Mouse (Mus musculus) MEL (cell line): ENCODE data around the gene Znhit1.

Experiments
- CTCF ChIP-seq, 3 experiments: IDR thresholded peaks in 2 of 3; conservative IDR thresholded peaks in 1 of 3; 2 replicates each; pipeline ENCODE4 v1.5.1; 2011 to 2012; ENCODE audit warnings: low read length in 3 of 3, low read depth in 2 of 3, mild to moderate bottlenecking in 2 of 3, improper control_type of control experiment in 1 of 3, inconsistent platforms in 1 of 3, mixed read lengths in 1 of 3, moderate library complexity in 1 of 3; ENCODE audit not compliant: control insufficient read depth in 1 of 3, insufficient read depth in 1 of 3, poor library complexity in 1 of 3, severe bottlenecking in 1 of 3
- HCFC1 ChIP-seq: IDR thresholded peaks from 2 replicates; pipeline ENCODE4 v1.6.1; 2012; ENCODE audit warnings: low read depth, mild to moderate bottlenecking, inconsistent platforms, low read length, improper control_type of control experiment, moderate library complexity
- MYB ChIP-seq: IDR thresholded peaks from 2 replicates; pipeline ENCODE4 v1.6.1; 2011; ENCODE audit warnings: mild to moderate bottlenecking, low read depth, low read length, improper control_type of control experiment
- MYC ChIP-seq: IDR thresholded peaks from 2 replicates; pipeline ENCODE4 v1.6.1; 2011; ENCODE audit warnings: low read depth, mild to moderate bottlenecking, low read length, improper control_type of control experiment, moderate library complexity
- ZKSCAN1 ChIP-seq: IDR thresholded peaks from 2 replicates; pipeline ENCODE4 v1.6.1; 2012; ENCODE audit warnings: low read depth, mild to moderate bottlenecking, inconsistent platforms, low read length, improper control_type of control experiment, moderate library complexity

GRCm38 (mm10) chr5:137030416-137030810, 42.6 kb upstream of the Znhit1 start:
- TF ChIP-seq MYC (no peak), MYB (no peak), HCFC1 (no peak), CTCF (IDR thresholded peaks at IDR 0.05 in 2 of 3, conservative IDR thresholded peaks at IDR 0.05 in 1 of 3; ENCODE audit: control insufficient read depth in 1 of 3, insufficient read depth in 1 of 3, low read depth in 2 of 3, low read length in 3 of 3, poor library complexity in 1 of 3, severe bottlenecking in 1 of 3) (no peak), ZKSCAN1 (no peak)
